Mouse (Mus musculus) forebrain, postnatal 0 days (tissue): ENCODE measurements around the gene Tmtc1. TPM values are rescaled to one million over a fixed set of nuclear protein-coding genes. Genes with fewer than 3 reads are reported as not detected.

Experiments
- ATAC-seq: fragments of 200-750 bp; cut with Nextera tagmentation; 2 replicates; pipeline ENCODE4 v1.8.0; 2017; ENCODE audit warnings: mild to moderate bottlenecking, moderate library complexity
- DNase-seq: peaks from one replicate; pipeline ENCODE4 v3.0.0-alpha.2; 2015
- H3K27ac ChIP-seq: fragments of 300-500 bp; sonication (generic); 2 replicates; pipeline ENCODE4 v1.5.1; 2014; ENCODE audit warnings: low read depth, mild to moderate bottlenecking, antibody characterized with exemption, low read length, moderate library complexity, mixed read lengths
- H3K27me3 ChIP-seq: fragments of 300-500 bp; sonication (generic); 2 replicates; pipeline ENCODE4 v1.6.1; 2014; ENCODE audit warnings: mild to moderate bottlenecking, low read length, mixed read lengths; ENCODE audit not compliant: insufficient read depth
- H3K36me3 ChIP-seq: fragments of 300-500 bp; sonication (generic); 2 replicates; pipeline ENCODE4 v1.6.1; 2014; ENCODE audit warnings: mild to moderate bottlenecking, moderate library complexity; ENCODE audit not compliant: insufficient read depth
- H3K4me1 ChIP-seq: fragments of 300-500 bp; sonication (generic); 2 replicates; pipeline ENCODE4 v1.6.1; 2014; ENCODE audit warnings: antibody characterized with exemption; ENCODE audit not compliant: insufficient read depth
- H3K4me2 ChIP-seq: fragments of 300-500 bp; sonication (generic); 2 replicates; pipeline ENCODE4 v1.6.1; 2014; ENCODE audit warnings: low read depth, mild to moderate bottlenecking, moderate library complexity
- H3K4me3 ChIP-seq: fragments of 300-500 bp; sonication (generic); 2 replicates; pipeline ENCODE4 v1.5.1; 2014; ENCODE audit warnings: low read depth, low read length, mixed read lengths
- H3K9ac ChIP-seq: fragments of 300-500 bp; sonication (generic); 2 replicates; pipeline ENCODE4 v1.6.1; 2014; ENCODE audit warnings: mild to moderate bottlenecking
- H3K9me3 ChIP-seq: fragments of 300-500 bp; sonication (generic); 2 replicates; pipeline ENCODE4 v1.6.1; 2016; ENCODE audit warnings: low read length
- CTCF ChIP-seq: sonication (generic); IDR thresholded peaks from 2 replicates; pipeline ENCODE4 v1.5.1; 2016; ENCODE audit warnings: antibody characterized with exemption, control low read depth, low read depth
- WGBS: fragments of 180-500 bp; shearing (Covaris S2); extraction: QIAGEN DNeasy Blood & Tissue Kit; methylation state at CpG from one replicate; pipeline ENCODE4 v1.1.7; 2014; 5-methylcytosine and 5-hydroxymethylcytosine counted together
- polyA plus RNA-seq: library from polyadenylated mRNA; unstranded; fragments of >200 nt; fragmentation: Nextera tagmentation; extraction: Ambion mirVana; gene quantifications from 2 replicates; pipeline ENCODE4 v1.2.1, GENCODE M21; 2015
- total RNA-seq: library from RNA; depleted of rRNA; stranded (reverse); fragments of >200 nt; gene quantifications from 2 replicates; pipeline ENCODE4 v1.2.3, GENCODE M21; 2014

Gene Tmtc1
- total and polyA plus RNA-seq, 2 experiments from 2014 or later, result 1.7 to 18.9 TPM

DNA sequence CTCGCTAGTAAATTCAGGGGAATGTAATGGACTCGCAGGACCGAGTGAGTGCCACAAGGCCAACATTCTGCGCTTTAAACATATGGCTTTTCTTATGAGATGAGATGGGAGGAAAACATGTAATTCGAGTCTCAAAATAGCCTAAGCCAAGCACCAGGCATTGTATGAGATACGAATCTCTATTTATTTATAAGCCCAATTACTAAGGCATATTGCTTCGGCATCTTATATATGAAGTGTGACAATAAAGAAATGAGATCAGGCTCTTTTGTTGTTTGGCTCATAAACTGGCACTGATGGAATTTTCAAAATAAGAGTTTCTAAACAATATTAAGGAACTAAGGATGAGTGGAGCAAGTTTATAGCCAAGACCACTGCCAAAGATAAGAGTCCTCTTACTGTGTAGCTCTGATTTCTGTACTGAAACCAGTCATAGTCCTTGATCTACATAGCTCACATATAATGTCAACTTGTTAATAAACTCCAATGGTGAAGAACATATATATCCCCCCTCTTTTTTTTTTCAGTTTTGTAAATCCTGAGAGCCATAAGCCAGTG, 84.8 kb downstream of the Tmtc1 start:
- Histone ChIP-seq H3K4me3 (no peak overlapping the region), H3K9ac (no peak overlapping the region), H3K4me1 (no peaks in the 10 kb centered on the region), H3K9me3 (no peaks in the 10 kb centered on the region), H3K27ac (no peak overlapping the region), H3K36me3 (no peaks in the 10 kb centered on the region), H3K4me2 (no peak overlapping the region), H3K27me3 (no peaks in the 10 kb centered on the region)
- no peak for TF ChIP-seq CTCF
- ATAC-seq, result no peak
- DNase-seq, result no peak
- 46% methylated on average over 7 of the region's 7 CpGs for WGBS

DNA sequence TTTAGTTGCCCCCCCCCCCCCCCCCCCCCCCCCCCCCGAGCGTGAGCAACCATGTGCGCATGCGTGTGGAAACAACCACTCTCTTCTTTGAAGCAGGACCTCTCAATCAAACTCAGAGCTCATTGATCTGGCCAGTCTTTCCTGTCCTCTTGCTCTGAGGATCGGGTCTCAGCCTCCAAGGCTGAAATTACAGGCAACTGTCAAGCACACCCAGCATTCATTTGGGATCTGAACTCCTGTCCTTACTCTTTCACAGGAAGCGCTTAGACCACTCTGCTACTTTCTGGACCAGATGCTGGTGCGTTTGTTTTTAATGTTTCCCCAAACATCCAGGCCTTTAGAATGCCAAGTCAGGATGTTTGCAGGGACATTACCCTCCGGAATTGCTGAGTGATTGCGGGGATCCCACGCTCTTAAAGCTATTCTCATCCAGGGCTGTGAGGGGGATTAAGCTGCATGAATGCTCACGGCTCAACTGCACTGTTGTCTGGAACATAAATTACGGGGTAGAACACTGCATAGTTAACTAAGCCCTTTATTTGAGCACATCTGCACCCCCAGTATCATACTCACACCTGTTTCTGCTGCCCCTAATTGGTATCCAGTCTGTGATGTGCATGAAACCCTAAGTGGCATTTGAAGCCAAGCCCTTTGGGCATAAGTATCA, 85.5 kb downstream of the Tmtc1 start:
- no peaks in the 10 kb centered on the region for H3K27me3 ChIP-seq
- 15% methylated on average over 8 of the region's 12 CpGs for WGBS
- no peaks in the 10 kb centered on the region for H3K9me3 ChIP-seq
- H3K9ac ChIP-seq, result no peak overlapping the region
- no peaks in the 10 kb centered on the region for H3K4me1 ChIP-seq
- no peak for TF ChIP-seq CTCF
- no peak overlapping the region for H3K4me2 ChIP-seq
- no peak overlapping the region for H3K27ac ChIP-seq
- DNase-seq (peak; percentile 22), ATAC-seq (peak; percentile 14; the same call in 1 of the 2 replicates)
- no peaks in the 10 kb centered on the region for H3K36me3 ChIP-seq
- no peak overlapping the region for H3K4me3 ChIP-seq

DNA sequence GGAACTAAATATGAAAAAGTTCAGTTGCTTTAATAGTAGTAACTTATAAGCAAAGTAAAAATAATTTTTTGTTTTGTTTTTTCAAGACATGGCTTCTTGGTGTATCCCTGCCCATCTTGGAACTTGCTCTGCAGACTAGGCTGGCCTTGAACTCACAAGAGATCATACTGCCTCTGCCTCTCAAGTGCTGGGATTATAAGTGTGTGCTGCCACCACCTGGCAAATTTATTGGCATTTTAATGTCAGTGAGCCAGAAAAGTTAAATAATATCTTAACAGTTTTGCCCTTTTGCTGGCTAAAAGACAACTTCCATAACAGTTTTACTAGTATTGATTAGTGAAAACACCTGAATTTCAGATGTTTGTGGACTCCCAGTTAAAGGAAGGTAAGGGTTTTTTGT, 88.0 kb downstream of the Tmtc1 start:
- Histone ChIP-seq H3K4me3 (no peak overlapping the region), H3K36me3 (no peaks in the 10 kb centered on the region), H3K4me2 (no peak overlapping the region), H3K9ac (no peak overlapping the region), H3K27ac (no peak overlapping the region), H3K27me3 (no peaks in the 10 kb centered on the region), H3K9me3 (no peaks in the 10 kb centered on the region), H3K4me1 (no peaks in the 10 kb centered on the region)
- no peak for DNase-seq
- no peak for TF ChIP-seq CTCF
- ATAC-seq, result no peak

DNA sequence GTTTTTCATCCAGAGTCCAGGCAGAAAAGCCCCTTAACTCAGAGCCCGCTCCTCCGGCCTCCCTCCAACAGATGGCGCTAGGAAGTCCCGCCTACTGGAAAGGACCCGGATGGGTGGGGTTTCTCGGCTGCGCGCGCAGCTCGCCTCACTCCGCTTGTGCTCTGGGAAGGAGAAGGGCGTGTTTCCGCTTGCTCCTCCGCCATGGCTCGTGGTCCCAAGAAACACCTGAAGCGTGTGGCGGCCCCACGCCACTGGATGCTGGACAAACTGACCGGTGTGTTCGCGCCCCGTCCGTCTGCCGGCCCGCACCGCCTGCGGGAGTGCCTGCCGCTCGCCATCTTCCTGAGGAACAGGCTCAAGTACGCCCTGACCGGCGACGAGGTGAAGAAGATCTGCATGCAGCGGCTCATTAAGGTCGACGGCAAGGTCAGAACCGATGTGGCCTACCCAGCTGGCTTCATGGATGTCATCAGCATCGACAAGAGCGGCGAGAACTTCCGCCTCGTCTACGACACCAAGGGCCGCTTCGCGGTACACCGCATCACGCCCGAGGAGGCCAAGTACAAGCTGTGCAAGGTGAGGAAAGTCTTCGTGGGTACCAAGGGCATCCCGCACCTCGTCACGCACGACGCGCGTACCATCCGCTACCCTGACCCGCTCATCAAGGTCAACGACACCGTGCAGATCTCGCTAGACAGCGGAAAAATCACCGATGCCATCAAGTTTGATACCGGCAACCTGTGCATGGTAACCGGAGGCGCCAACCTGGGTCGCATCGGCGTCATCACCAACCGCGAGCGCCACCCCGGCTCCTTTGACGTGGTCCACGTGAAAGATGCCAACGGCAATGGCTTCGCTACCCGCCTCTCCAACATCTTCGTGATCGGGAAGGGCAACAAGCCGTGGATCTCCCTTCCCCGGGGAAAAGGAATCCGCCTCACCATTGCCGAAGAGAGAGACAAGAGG, 89.4 kb downstream of the Tmtc1 start:
- Histone ChIP-seq H3K9me3 (no peaks in the 10 kb centered on the region), H3K9ac (peak overlapping the region; percentile 53), H3K36me3 (no peaks in the 10 kb centered on the region), H3K27me3 (no peaks in the 10 kb centered on the region), H3K27ac (no peak overlapping the region), H3K4me3 (peak overlapping the region; percentile 33), H3K4me1 (no peaks in the 10 kb centered on the region), H3K4me2 (peak overlapping the region; percentile 45)
- peak; percentile 85 for ATAC-seq
- peak; percentile 84 for DNase-seq
- TF ChIP-seq CTCF, result peak; percentile 55
- 48% methylated on average over 84 of the region's 85 CpGs for WGBS

DNA sequence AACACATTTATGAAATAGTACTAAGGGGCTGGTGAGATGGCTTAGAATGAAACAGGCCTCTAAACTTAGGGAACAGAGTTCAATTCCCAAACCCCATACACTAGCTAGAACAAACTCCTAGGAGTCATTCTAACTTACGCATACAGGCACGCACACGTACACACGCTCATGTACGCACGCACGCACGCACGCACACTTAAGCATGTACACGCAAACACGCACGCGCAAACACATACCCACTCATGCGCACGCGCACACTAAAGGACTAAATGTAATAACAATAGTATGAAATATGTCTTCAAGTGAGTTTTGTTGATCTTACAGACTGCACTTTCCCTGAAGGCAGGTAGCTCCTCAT, 90.1 kb downstream of the Tmtc1 start:
- Histone ChIP-seq H3K36me3 (no peaks in the 10 kb centered on the region), H3K4me2 (0 out of 2 replicates have a peak overlapping the region, but pooled peaks have one; percentile 45), H3K27me3 (no peaks in the 10 kb centered on the region), H3K27ac (no peak overlapping the region), H3K9me3 (no peaks in the 10 kb centered on the region), H3K4me3 (peak overlapping the region; percentile 33; the same call in 1 of the 2 replicates), H3K9ac (no peak overlapping the region), H3K4me1 (no peaks in the 10 kb centered on the region)
- DNase-seq, result no peak
- WGBS, result 88% methylated on average over 16 of the region's 16 CpGs
- ATAC-seq, result no peak
- no peak for TF ChIP-seq CTCF

DNA sequence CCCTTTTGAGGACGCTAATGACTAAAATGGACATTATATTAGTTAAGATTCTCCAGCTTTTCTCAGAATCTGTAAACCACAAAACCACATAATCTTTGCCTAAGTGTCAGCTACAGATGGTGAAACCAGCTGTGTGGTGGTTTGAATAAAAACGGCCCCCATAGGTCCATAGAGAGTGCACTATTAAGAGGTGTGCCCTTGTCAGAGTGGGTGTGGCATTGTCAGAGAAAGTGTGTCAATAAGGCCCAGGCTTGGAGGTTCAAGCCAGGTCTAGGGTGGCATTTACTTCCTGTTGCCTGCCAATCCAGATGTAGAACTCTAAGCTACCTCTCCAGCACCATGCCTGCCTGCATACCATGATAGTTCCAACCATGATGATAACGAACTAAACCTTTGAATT, 99.2 kb downstream of the Tmtc1 start:
- Histone ChIP-seq H3K4me1 (no peaks in the 10 kb centered on the region), H3K9me3 (no peaks in the 10 kb centered on the region), H3K9ac (no peak overlapping the region), H3K27ac (no peak overlapping the region), H3K27me3 (no peaks in the 10 kb centered on the region), H3K4me3 (no peak overlapping the region), H3K4me2 (no peak overlapping the region), H3K36me3 (no peaks in the 10 kb centered on the region)
- WGBS, result 81% methylated on average over 3 of the region's 3 CpGs
- ATAC-seq (no peak), DNase-seq (no peak)
- no peak for TF ChIP-seq CTCF

DNA sequence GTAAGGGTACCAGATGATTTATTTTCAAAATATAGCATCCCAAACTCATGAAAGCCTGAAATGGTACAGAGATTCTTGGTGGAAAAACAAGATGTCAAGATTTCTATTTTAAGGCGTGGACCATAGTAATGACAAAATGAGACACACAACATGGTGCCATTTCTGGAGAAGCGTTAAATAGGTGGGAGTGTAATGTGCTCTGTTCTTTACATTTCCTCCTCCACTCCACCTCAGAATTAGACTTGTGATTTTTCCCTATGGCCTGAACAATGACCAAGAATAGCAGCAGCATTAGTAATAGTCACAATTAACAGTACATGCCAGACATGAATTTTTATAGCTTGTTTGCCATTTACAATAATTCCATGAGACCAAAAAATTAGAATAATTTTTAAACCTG, 102.0 kb downstream of the Tmtc1 start:
- no peaks in the 10 kb centered on the region for H3K36me3 ChIP-seq
- TF ChIP-seq CTCF, result no peak
- H3K27ac ChIP-seq, result no peak overlapping the region
- H3K4me2 ChIP-seq, result no peak overlapping the region
- no peak overlapping the region for H3K9ac ChIP-seq
- ATAC-seq (no peak), DNase-seq (no peak)
- no peaks in the 10 kb centered on the region for H3K9me3 ChIP-seq
- no peak overlapping the region for H3K4me3 ChIP-seq
- no peaks in the 10 kb centered on the region for H3K27me3 ChIP-seq
- WGBS, result 91% methylated on average over 2 of the region's 2 CpGs
- H3K4me1 ChIP-seq, result no peaks in the 10 kb centered on the region
